Mouse (Mus musculus) heart, postnatal 0 days (tissue): ENCODE results near the gene Nsrp1.

Source experiments
- CTCF ChIP-seq: IDR thresholded peaks from 2 replicates; pipeline ENCODE4 v1.5.1; 2016; ENCODE audit warnings: antibody characterized with exemption, control low read depth, low read depth
- EP300 ChIP-seq: IDR thresholded peaks from 2 replicates; pipeline ENCODE4 v1.6.1; 2016; ENCODE audit warnings: antibody characterized with exemption, low read depth

DNA sequence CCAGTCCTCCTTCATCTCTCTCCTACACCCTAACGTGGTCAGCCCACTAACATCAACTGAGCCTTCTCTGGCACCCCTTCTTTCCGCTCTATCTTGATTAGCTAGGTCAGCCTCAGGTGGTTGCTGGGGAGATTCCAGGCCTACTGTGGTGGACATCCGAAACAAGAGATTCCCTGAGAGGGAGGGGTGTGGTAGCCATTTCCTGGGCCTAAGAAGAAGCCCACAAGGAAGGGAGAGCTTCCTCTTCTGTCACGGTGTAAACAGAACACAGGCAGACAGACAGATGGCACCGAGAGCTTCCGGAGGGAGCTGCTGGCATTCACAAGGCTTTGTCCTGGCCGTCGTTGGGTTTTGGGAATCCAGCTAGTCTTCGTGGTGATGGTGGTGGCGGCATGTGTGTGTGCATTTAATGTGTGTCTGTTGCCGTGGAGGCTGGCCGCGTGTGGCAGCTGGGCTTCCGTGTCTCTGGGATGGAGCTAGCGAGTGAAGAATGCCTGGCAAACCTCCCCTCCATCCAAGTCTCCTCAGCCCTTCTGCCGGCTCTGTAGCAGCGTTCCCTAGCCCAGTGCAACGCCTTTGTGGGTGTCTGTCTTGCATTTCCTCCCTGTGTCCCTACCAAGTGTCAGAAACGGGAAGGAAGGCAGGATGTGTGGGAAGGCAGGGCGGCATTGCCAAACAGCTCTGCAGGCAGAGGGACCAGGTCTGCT lies 82.1 kb downstream of the Nsrp1 start:
- TF ChIP-seq CTCF: no peak
- TF ChIP-seq EP300: no peak
